Mouse (Mus musculus) lung, postnatal 0 days (tissue): Measurements from ENCODE around the gene Glyr1.

Experiments
- CTCF ChIP-seq: IDR thresholded peaks from 2 replicates; pipeline ENCODE4 v1.5.1; 2016; ENCODE audit warnings: antibody characterized with exemption, mild to moderate bottlenecking
- EP300 ChIP-seq: IDR thresholded peaks from 2 replicates; pipeline ENCODE4 v1.6.1; 2016; ENCODE audit warnings: antibody characterized with exemption, mild to moderate bottlenecking, control low read depth

DNA sequence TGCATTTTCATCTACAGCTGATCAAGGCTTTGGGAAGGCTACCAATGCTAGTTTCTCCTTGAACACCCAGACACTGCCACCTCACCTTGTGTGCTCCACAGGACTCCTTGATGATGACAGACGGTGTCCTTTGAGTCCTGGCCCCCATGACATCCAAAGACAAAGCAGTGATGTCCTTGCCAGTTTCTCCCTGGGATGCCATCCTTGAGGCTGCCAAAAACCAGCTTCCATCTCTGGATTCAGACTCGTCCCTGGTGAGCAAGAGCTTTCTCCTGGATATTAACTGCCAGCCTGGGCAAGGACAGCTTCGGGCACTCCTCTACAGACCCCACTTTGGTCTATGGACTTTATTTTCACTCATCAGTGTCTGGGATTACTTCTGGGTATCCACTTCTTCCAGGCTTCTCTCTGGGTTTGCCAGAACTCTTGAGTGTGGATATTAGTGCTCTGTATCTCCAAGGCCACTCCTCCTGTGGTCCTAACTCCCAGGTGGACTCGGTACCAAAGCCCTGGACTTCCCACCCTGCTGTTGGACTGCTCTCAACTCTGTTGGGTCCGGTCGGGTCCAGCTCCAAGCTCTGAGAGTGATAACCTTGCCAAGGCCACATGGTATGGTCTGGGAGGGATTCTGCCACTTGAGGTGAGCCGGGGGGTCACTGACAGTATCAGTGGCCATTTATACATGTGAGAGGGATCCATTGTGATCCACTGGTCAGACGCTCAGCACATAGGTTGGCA, 84.1 kb downstream of the Glyr1 start:
- TF ChIP-seq CTCF = no peak
- TF ChIP-seq EP300 = no peak
